Mouse (Mus musculus) liver, embryonic 14.5 days (tissue): Measurements from ENCODE around the gene Acaca.

Experiments used
- CTCF ChIP-seq: IDR thresholded peaks from 2 replicates; pipeline ENCODE4 v1.5.1; 2016; ENCODE audit warnings: antibody characterized with exemption, low read depth, control low read depth
- EP300 ChIP-seq: IDR thresholded peaks from 2 replicates; pipeline ENCODE4 v1.6.1; 2016; ENCODE audit warnings: antibody characterized with exemption, low read depth

- no peak for TF ChIP-seq CTCF
- TF ChIP-seq EP300, result no peak
Observed at GRCm38 (mm10) chr11:84362633-84363243, 233.3 kb downstream of the Acaca start.
